Comparison of ENCODE assay signal across 9 mouse cellular contexts in genomic region chr15:38374786-38375185, GRCm38 (mm10).
DNase-seq lines count a peak whose midpoint lies in the region; ATAC-seq lines count a peak whose summit lies in the region.
"Had no signal": no experiment of that assay in that cellular context is flagged by ENCODE, and none has a peak within 500 bp of the region (broad histone marks: within the 10 kb centered on the region; RNA-seq: fewer than 3 reads in every experiment).

No protein-coding gene starts in this region.

- no peaks in the 10 kb centered on the region for H3K27me3 ChIP-seq in forebrain, embryonic 11.5 days (ENCODE audit: control insufficient read depth, insufficient read depth, low read length)
- H3K27me3 ChIP-seq: neural tube, embryonic 13.5 days had no signal

- 86% methylated on average over 6 of the region's 6 CpGs for WGBS in forebrain, embryonic 11.5 days

- no peaks in the 10 kb centered on the region for H3K9me3 ChIP-seq in forebrain, embryonic 11.5 days (ENCODE audit: control insufficient read depth, low read length)
- H3K9me3 ChIP-seq: neural tube, embryonic 13.5 days had no signal

- no peak for ATAC-seq in forebrain, embryonic 11.5 days (replicated peaks; ENCODE audit: low FRiP score)

- intact Hi-C loops in heart, postnatal 14 days (cut with DNase I), result no loop called here

- H3K9ac ChIP-seq in forebrain, embryonic 11.5 days (ENCODE audit: low read length), result no peak overlapping the region
- H3K9ac ChIP-seq: neural tube, embryonic 13.5 days had no signal

- peak; percentile 25 for DNase-seq in right cerebral cortex, adult 18-20 months
- no peak for DNase-seq in right cerebral cortex, postnatal 25 days
- peak; percentile 67 for DNase-seq in cerebellum, adult 9-11 months
- peak; percentile 85 to 87 for DNase-seq in heart, postnatal 14 days
- DNase-seq in lung, adult 18-20 months, result peak; percentile 82
- peak; percentile 40 for DNase-seq in urinary bladder, postnatal 10 days (ENCODE audit: low spot score)
- DNase-seq in forebrain, embryonic 11.5 days (ENCODE audit: low spot score), result no peak
- DNase-seq in liver, result no peak

- H3K4me3 ChIP-seq in forebrain, embryonic 11.5 days (ENCODE audit: low read depth, low read length), result no peak overlapping the region

- H3K4me1 ChIP-seq in forebrain, embryonic 11.5 days (replicated peaks; ENCODE audit: control insufficient read depth, insufficient read depth, low read length), result no peaks in the 10 kb centered on the region; the same call in 1 of the 2 replicates

- no peak overlapping the region for H3K27ac ChIP-seq in forebrain, embryonic 11.5 days (ENCODE audit: low read depth, low read length)
- H3K27ac ChIP-seq: neural tube, embryonic 13.5 days had no signal

- H3K4me2 ChIP-seq in forebrain, embryonic 11.5 days (ENCODE audit: low read depth, low read length, severe bottlenecking), result no peak overlapping the region

- H3K36me3 ChIP-seq in forebrain, embryonic 11.5 days (ENCODE audit: control insufficient read depth, insufficient read depth, low read length), result no peaks in the 10 kb centered on the region
- H3K36me3 ChIP-seq: neural tube, embryonic 13.5 days had no signal

Comparison
In these comparisons a context has a peak if more than half of its experiments do, and no peak if none do; other contexts are left out.
1. DNase-seq: peak in right cerebral cortex, adult 18-20 months (single experiment), cerebellum, adult 9-11 months (single experiment), heart, postnatal 14 days (2 of 2), lung, adult 18-20 months (2 of 2) and urinary bladder, postnatal 10 days (single experiment); none in right cerebral cortex, postnatal 25 days (single experiment), forebrain, embryonic 11.5 days (single experiment) and liver (single experiment).